18 mouse cellular contexts compared by ENCODE assay signal in the genomic region with DNA sequence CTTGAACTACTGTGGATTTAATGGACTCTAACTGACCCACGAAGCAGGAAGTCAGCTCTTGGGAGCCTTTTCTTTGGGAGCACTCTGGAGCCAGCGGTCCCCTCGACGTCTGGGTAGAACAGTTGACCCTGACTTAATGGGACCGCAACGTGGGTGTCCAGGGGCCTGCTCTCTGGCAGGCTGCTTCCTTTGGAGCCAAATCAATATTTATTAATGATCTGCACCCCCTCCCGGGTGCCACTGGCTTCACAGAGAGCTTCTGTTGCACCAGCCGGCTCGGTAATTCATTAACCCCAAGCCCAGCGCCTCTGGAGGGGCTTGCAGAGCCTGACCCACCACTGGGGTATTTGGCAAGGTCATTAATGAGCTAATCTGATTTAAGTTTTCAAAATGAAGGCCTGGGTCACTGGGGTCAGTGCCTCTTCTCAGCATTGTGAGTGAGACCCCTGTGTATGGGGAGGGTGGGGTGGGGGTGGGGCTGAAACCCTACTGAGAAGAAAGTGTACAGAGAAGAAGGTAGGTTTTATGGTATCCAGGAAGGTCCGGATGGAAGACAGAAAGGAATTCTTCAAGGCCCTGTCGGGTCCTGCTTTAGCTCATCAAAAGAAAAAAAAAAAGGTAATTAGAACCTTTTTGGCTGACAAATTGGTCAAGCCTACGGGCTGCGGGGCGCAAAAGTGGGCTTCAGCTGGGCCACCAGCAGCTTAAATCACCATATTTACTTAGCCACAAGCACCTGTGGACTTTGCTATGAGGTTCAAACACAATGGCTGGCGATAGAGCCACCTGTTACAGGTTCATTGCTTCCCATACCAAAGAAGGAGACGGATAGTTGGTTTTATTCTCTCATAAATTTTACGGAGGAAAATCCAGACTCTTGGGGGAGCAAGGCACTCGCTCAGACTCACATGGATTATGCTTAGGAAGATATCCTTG. TPM values are rescaled to one million over a fixed set of nuclear protein-coding genes. Genes with fewer than 3 reads are reported as not detected.
DNase-seq lines count a peak whose midpoint lies in the region; ATAC-seq lines count a peak whose summit lies in the region.
"Had no signal": no experiment of that assay in that cellular context is flagged by ENCODE, and none has a peak within 500 bp of the region (broad histone marks: within the 10 kb centered on the region; RNA-seq: fewer than 3 reads in every experiment).

No protein-coding gene starts in this region.

- peak; percentile 76 for ATAC-seq in kidney, embryonic 14.5 days (ENCODE audit: low FRiP score, low TSS enrichment)
- ATAC-seq: midbrain, embryonic 16.5 days had no signal

- no peak overlapping the region for H3K4me3 ChIP-seq in kidney, embryonic 14.5 days (ENCODE audit: low read length)
- H3K4me3 ChIP-seq in limb, embryonic 10.5 days = no peak overlapping the region
- H3K4me3 ChIP-seq: forebrain, embryonic 12.5 days; heart, embryonic 15.5 days; limb, embryonic 13.5 days; neural tube, embryonic 15.5 days had no signal

- peaks cover 3% of the 10 kb centered on the region; the same call in 1 of the 2 replicates for H3K4me1 ChIP-seq in kidney, embryonic 14.5 days (ENCODE audit: control insufficient read depth, insufficient read depth, low read length)
- peaks cover 17% of the 10 kb centered on the region for H3K4me1 ChIP-seq in limb, embryonic 10.5 days
- H3K4me1 ChIP-seq: heart, embryonic 15.5 days; limb, embryonic 13.5 days had no signal

- H3K9ac ChIP-seq in kidney, embryonic 14.5 days (ENCODE audit: low read depth, low read length) = no peak overlapping the region
- H3K9ac ChIP-seq: forebrain, embryonic 12.5 days; heart, embryonic 15.5 days; limb, embryonic 13.5 days; neural tube, embryonic 15.5 days had no signal

- intact Hi-C loops in heart, postnatal 36 days (cut with DNase I) = no loop called here

- 34% methylated on average over 19 of the region's 19 CpGs for WGBS in kidney, embryonic 14.5 days
- 48% methylated on average over 19 of the region's 19 CpGs for WGBS in limb, embryonic 10.5 days

- H3K27ac ChIP-seq in kidney, embryonic 14.5 days (ENCODE audit: low read depth, low read length) = no peak overlapping the region
- H3K27ac ChIP-seq in limb, embryonic 10.5 days = peak overlapping the region; percentile 36; the same call in 1 of the 2 replicates
- H3K27ac ChIP-seq: forebrain, embryonic 12.5 days; heart, embryonic 15.5 days; limb, embryonic 13.5 days; neural tube, embryonic 15.5 days had no signal

- no peaks in the 10 kb centered on the region for H3K9me3 ChIP-seq in kidney, embryonic 14.5 days (ENCODE audit: control insufficient read depth, low read length)
- no peaks in the 10 kb centered on the region for H3K9me3 ChIP-seq in limb, embryonic 10.5 days (replicated peaks)
- H3K9me3 ChIP-seq: forebrain, embryonic 12.5 days; heart, embryonic 15.5 days; limb, embryonic 13.5 days; neural tube, embryonic 15.5 days had no signal

- no peaks in the 10 kb centered on the region for H3K36me3 ChIP-seq in kidney, embryonic 14.5 days (ENCODE audit: control insufficient read depth, insufficient read depth, low read length)
- no peaks in the 10 kb centered on the region for H3K36me3 ChIP-seq in limb, embryonic 10.5 days
- H3K36me3 ChIP-seq: forebrain, embryonic 12.5 days; heart, embryonic 15.5 days; limb, embryonic 13.5 days; neural tube, embryonic 15.5 days had no signal

- DNase-seq in kidney, postnatal 10 days = no peak
- DNase-seq in embryo, embryonic 11.5 days (ENCODE audit: low read depth, low spot score) = peak; percentile 14
- DNase-seq in limb, embryonic 10.5 days (ENCODE audit: low spot score) = peak; percentile 39
- DNase-seq in mesoderm, embryonic 11.5 days (ENCODE audit: low read depth, low spot score) = peak; percentile 46
- DNase-seq in ovary, postnatal 36 days (ENCODE audit: low spot score) = no peak
- DNase-seq in gastrocnemius, adult 18-20 months (ENCODE audit: low spot score) = no peak
- DNase-seq in heart, postnatal 36 days = no peak
- DNase-seq: cerebellum, adult 18-20 months; gastrocnemius, postnatal 36 days; kidney, postnatal 25 days; lung, postnatal 36 days had no signal

- H3K27me3 ChIP-seq in kidney, embryonic 14.5 days (ENCODE audit: control insufficient read depth, insufficient read depth, low read length) = 0 out of 2 replicates have a peak, but pooled peaks cover 3% of the 10 kb centered on the region
- peaks cover 19% of the 10 kb centered on the region; the same call in 1 of the 2 replicates for H3K27me3 ChIP-seq in limb, embryonic 10.5 days (ENCODE audit: low read depth, poor library complexity, severe bottlenecking)

- no peak overlapping the region for H3K4me2 ChIP-seq in kidney, embryonic 14.5 days (replicated peaks; ENCODE audit: low read depth, low read length)
- H3K4me2 ChIP-seq: forebrain, embryonic 12.5 days; heart, embryonic 15.5 days; limb, embryonic 13.5 days; neural tube, embryonic 15.5 days had no signal

RNA-seq across cellular contexts. Expression of gene Pah, which starts 25.0 kb away (rescaled TPM):
- polyA plus RNA-seq in kidney, embryonic 14.5 days (2014; fragmentation: Nextera tagmentation; extraction: Ambion mirVana) = 0.36 and 0.60 TPM in 2 replicates
- polyA plus RNA-seq in limb, embryonic 10.5 days (2016; fragmentation: Nextera tagmentation; extraction: Ambion mirVana) = not detected in 2 replicates
- under 1 TPM; 0.12 to 0.14 TPM for total RNA-seq in gastrocnemius, adult 18-20 months (2021)
- total RNA-seq in heart, postnatal 36 days (2021) = 1 to 10 TPM; 3.5 to 4.6 TPM
- total RNA-seq: gastrocnemius, postnatal 36 days had no signal
- polyA plus RNA-seq: embryonic facial prominence, embryonic 11.5 days; forebrain, embryonic 12.5 days; heart, embryonic 15.5 days; neural tube, embryonic 15.5 days had no signal

RNA-seq across cellular contexts. Expression of gene Ascl1, which starts 53.1 kb away (rescaled TPM):
- 0.70 and 0.93 TPM in 2 replicates for polyA plus RNA-seq in kidney, embryonic 14.5 days (2014; fragmentation: Nextera tagmentation; extraction: Ambion mirVana)
- polyA plus RNA-seq in limb, embryonic 10.5 days (2016; fragmentation: Nextera tagmentation; extraction: Ambion mirVana) = 0.14 and 0.15 TPM in 2 replicates
- total RNA-seq in gastrocnemius, adult 18-20 months (2021) = not detected
- total RNA-seq in heart, postnatal 36 days (2021) = not detected
- total RNA-seq: gastrocnemius, postnatal 36 days had no signal
- polyA plus RNA-seq: limb, embryonic 13.5 days had no signal

Comparison
In these comparisons a context has a peak if more than half of its experiments do, and no peak if none do; other contexts are left out.
1. DNase-seq: peak in embryo, embryonic 11.5 days (single experiment), limb, embryonic 10.5 days (single experiment) and mesoderm, embryonic 11.5 days (single experiment); none in kidney, postnatal 10 days (single experiment), ovary, postnatal 36 days (single experiment), gastrocnemius, adult 18-20 months (single experiment) and heart, postnatal 36 days (0 of 2).